Mouse (Mus musculus) liver, adult 2 months (tissue): Measurements from ENCODE around the gene Oxa1l. TPM values are rescaled to one million over a fixed set of nuclear protein-coding genes. Genes with fewer than 3 reads are reported as not detected.

Source experiments
- DNase-seq: peaks from one replicate; pipeline ENCODE4 v3.0.0-alpha.2; 2011; ENCODE audit warnings: low read depth, low spot score; ENCODE audit errors: extremely low read depth
- H3K27ac ChIP-seq: fragments of 200-500 bp; replicated peaks from 2 replicates; pipeline ENCODE4 v1.5.1; 2012; ENCODE audit warnings: low read depth, mild to moderate bottlenecking, control low read depth, inconsistent platforms, low read length; ENCODE audit not compliant: insufficient read depth
- H3K27me3 ChIP-seq: fragments of 200-500 bp; 2 replicates; pipeline ENCODE4 v1.6.1; 2012; ENCODE audit warnings: mild to moderate bottlenecking, moderate library complexity, low read length, inconsistent platforms; ENCODE audit not compliant: control insufficient read depth, insufficient read depth
- H3K36me3 ChIP-seq: fragments of 200-500 bp; 2 replicates; pipeline ENCODE4 v1.6.1; 2012; ENCODE audit warnings: low read length, inconsistent platforms; ENCODE audit not compliant: control insufficient read depth, insufficient read depth
- H3K4me1 ChIP-seq: fragments of 200-500 bp; 2 replicates; pipeline ENCODE4 v1.6.1; 2011; ENCODE audit warnings: low read length; ENCODE audit not compliant: control insufficient read depth, insufficient read depth
- H3K4me3 ChIP-seq: fragments of 200-500 bp; 2 replicates; pipeline ENCODE4 v1.5.1; 2011; ENCODE audit warnings: low read depth, mild to moderate bottlenecking, control low read depth, low read length, moderate library complexity; ENCODE audit not compliant: insufficient read depth
- H3K79me2 ChIP-seq: fragments of 200-500 bp; 2 replicates; pipeline ENCODE4 v1.6.1; 2012; ENCODE audit warnings: inconsistent platforms, mild to moderate bottlenecking, low read length, moderate library complexity; ENCODE audit not compliant: control insufficient read depth, insufficient read depth
- H3K9ac ChIP-seq: fragments of 200-500 bp; 2 replicates; pipeline ENCODE4 v1.6.1; 2012; ENCODE audit warnings: low read depth, mild to moderate bottlenecking, control low read depth, inconsistent platforms, low read length
- CTCF ChIP-seq: fragments of 200-500 bp; IDR thresholded peaks from 2 replicates; pipeline ENCODE4 v1.5.1; 2011; ENCODE audit warnings: low read depth, low read length, control low read depth
- POLR2A ChIP-seq: fragments of 200-500 bp; IDR thresholded peaks from 2 replicates; pipeline ENCODE4 v1.6.1; 2011; ENCODE audit warnings: low read length, control low read depth; ENCODE audit not compliant: insufficient read depth; ENCODE audit errors: extremely low read depth
- WGBS: fragments of 180-500 bp; shearing (Covaris S2); methylation state at CpG from one replicate; pipeline ENCODE4 v1.1.7; 2018; 5-methylcytosine and 5-hydroxymethylcytosine counted together
- polyA plus RNA-seq: library from polyadenylated mRNA; depleted of rRNA; stranded (reverse); fragments of >200 nt; gene quantifications from 2 replicates; pipeline ENCODE4 v1.2.3, GENCODE M21; 2012
- total RNA-seq: library from RNA; depleted of rRNA; stranded (reverse); fragments of >200 nt; gene quantifications from 2 replicates; pipeline ENCODE4 v1.2.3, GENCODE M21; 2014

The Oxa1l gene
- total and polyA plus RNA-seq, 2 experiments, result 16.4 to 116 TPM

DNA sequence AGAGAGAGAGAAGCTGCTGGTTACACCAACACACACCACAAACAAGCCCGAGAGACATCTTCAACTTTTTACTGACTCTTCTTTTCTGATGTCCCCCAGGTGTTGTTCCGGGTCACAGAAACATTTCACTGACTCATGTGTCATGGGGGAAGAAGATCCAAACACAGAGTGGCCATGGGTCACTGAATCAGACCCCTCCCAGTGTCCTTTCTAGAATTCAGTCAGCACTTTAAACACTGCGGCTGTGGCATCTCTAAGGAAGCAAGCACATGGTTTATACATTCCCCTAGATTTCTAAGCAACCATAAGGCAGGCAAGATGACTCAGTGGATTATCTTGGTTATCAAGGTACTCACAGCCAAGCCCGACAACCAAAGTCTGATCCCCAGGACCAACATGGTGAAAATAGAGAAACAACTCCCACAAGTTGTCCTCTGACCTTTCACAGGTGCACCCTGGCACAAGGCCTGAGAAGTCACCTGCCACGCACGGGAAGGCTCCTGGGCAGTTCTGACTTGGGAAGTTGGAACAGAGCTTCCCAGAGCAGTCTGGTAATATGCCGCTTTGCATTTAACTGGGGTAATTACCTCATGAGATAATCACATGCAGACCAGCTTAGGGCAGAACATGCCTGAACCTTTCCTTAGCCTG lies 25.5 kb downstream of the Oxa1l start:
- H3K9ac ChIP-seq, result no peak overlapping the region
- H3K79me2 ChIP-seq, result no peaks in the 10 kb centered on the region
- no peak overlapping the region for H3K27ac ChIP-seq
- H3K36me3 ChIP-seq, result no peaks in the 10 kb centered on the region
- 80% methylated on average over 7 of the region's 7 CpGs for WGBS
- TF ChIP-seq POLR2A (no peak), CTCF (no peak)
- H3K4me3 ChIP-seq, result no peak overlapping the region
- no peaks in the 10 kb centered on the region for H3K27me3 ChIP-seq
- H3K4me1 ChIP-seq, result peaks cover 19% of the 10 kb centered on the region
- DNase-seq, result no peak

DNA sequence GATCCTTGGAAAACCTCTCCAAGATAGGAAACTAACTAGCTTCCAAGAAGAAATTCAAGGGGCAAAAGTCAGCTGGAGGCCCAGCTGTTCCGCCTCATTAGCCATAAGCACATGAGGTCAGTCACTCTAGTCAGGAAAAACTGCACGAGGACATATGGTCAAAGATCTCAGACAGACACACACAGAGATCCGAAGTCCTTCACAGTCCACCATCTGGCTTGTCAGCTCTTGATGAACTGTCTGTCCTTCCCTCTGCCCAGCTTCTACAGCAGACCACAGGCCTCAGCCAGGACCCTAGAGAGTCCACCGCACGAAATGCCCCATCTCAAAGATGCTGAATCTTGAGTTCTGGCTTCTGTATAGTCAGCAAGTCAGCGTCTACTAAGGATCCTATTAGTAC lies 26.9 kb downstream of the Oxa1l start:
- H3K9ac ChIP-seq, result no peak overlapping the region
- H3K79me2 ChIP-seq, result no peaks in the 10 kb centered on the region
- no peak for DNase-seq
- TF ChIP-seq POLR2A, result no peak
- H3K27ac ChIP-seq, result no peak overlapping the region
- peaks cover 10% of the 10 kb centered on the region for H3K4me1 ChIP-seq
- H3K36me3 ChIP-seq, result no peaks in the 10 kb centered on the region
- no peak overlapping the region for H3K4me3 ChIP-seq
- WGBS, result 68% methylated on average over 6 of the region's 6 CpGs
- H3K27me3 ChIP-seq, result no peaks in the 10 kb centered on the region

DNA sequence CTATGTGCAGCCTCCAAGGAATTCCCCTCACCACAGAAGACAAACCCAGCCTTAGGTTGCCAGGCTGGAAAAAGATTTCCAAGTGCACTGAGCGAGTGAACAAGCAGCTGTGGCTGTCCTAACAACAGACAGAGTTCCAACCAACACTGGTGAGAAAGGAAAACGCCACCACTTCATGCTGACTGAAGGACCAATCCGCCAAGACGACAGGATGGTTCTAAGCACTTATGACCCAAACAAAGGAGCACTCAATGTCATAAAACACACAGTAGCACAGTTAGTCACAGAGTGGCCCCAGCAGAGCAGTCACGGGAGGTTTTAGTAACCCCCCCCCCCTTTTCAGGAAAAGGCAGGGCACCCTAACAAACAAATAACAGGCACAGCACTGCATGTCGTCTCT lies 30.2 kb downstream of the Oxa1l start:
- Histone ChIP-seq H3K27me3 (no peaks in the 10 kb centered on the region), H3K36me3 (no peaks in the 10 kb centered on the region), H3K27ac (no peak overlapping the region), H3K4me3 (no peak overlapping the region), H3K4me1 (no peaks in the 10 kb centered on the region), H3K79me2 (no peaks in the 10 kb centered on the region), H3K9ac (no peak overlapping the region)
- TF ChIP-seq POLR2A (no peak), CTCF (no peak)
- DNase-seq, result no peak
- WGBS, result 86% methylated on average over 6 of the region's 6 CpGs

DNA sequence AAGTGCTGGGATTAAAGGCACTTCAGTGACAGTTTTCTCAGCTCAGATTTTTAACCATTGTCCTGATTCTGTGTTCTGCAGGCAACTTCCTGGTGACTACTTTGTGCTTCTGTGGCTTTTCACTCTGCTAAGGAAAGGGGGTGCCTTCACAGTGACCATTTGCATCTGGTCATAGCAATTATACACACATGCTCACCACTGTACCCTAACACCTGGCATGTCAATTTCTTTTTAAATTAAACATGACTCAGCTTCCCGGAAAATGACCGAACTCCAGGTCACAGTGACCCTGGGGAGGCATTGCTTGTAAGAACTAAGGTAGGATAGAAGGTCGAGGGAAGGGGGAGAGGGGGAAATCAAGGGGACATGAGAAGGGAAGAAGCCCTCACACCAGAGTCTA lies 33.2 kb downstream of the Oxa1l start:
- Histone ChIP-seq H3K27me3 (no peaks in the 10 kb centered on the region), H3K9ac (no peak overlapping the region), H3K79me2 (no peaks in the 10 kb centered on the region), H3K4me3 (no peak overlapping the region), H3K4me1 (no peaks in the 10 kb centered on the region; the same call in 1 of the 2 replicates), H3K36me3 (no peaks in the 10 kb centered on the region), H3K27ac (no peak overlapping the region)
- no peak for TF ChIP-seq POLR2A
- no peak for TF ChIP-seq CTCF
- DNase-seq, result no peak
- WGBS, result 63% methylated on average over 3 of the region's 3 CpGs

DNA sequence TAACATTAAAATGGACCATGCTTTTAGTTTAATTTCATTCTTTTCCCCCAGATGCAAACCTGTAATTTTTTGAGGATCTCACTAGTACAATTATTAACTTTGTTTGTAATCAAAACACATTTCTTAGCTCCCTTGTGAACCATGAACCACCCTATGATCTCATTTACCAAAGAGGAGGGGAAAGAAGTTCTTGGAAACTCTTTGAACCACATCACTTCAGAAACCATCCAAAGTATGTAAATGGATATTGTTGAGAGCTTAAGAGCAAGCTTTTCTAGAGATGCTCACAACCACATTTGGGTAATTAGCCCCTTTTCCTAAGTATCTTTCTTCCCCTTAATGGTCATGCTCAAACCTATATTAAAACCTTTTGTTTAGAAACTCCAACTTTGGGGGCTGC lies 33.7 kb downstream of the Oxa1l start:
- H3K27ac ChIP-seq, result no peak overlapping the region
- no peaks in the 10 kb centered on the region; the same call in 1 of the 2 replicates for H3K4me1 ChIP-seq
- no peak for TF ChIP-seq CTCF
- no peak for TF ChIP-seq POLR2A

DNA sequence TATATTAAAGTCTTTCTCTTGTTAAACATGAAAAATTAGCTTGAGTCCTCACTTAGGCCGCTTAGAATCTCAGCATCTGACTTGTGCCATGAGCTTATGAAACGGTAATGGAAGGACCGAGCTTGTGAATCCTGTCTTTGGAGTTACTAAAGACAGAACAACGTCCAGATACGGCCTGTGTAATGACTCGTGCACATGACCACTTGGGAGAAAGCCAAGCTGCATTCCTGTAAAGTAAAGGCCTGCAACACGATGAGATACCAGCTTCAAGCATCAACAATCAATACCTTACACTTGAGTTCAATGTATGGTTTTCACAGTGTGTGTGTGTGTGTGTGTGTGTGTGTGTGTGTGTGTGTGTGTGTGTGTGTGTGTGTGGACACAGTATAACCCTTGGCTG lies 36.1 kb downstream of the Oxa1l start:
- H3K4me1 ChIP-seq, result no peaks in the 10 kb centered on the region; the same call in 1 of the 2 replicates
- H3K79me2 ChIP-seq, result no peaks in the 10 kb centered on the region
- H3K36me3 ChIP-seq, result no peaks in the 10 kb centered on the region
- no peaks in the 10 kb centered on the region for H3K27me3 ChIP-seq
- no peak for DNase-seq
- no peak overlapping the region for H3K27ac ChIP-seq
- 47% methylated on average over 7 of the region's 7 CpGs for WGBS
- TF ChIP-seq CTCF, result no peak
- TF ChIP-seq POLR2A, result no peak
- no peak overlapping the region for H3K4me3 ChIP-seq
- H3K9ac ChIP-seq, result no peak overlapping the region

More for the DNA sequence above, 33.7 kb downstream of the Oxa1l start:
- Histone ChIP-seq H3K36me3 (no peaks in the 10 kb centered on the region), H3K4me3 (no peak overlapping the region), H3K9ac (no peak overlapping the region), H3K79me2 (no peaks in the 10 kb centered on the region), H3K27me3 (no peaks in the 10 kb centered on the region)
- DNase-seq, result no peak
